Mouse (Mus musculus) inflammation-experienced regulatory T-cells (primary cell): Measurements from ENCODE around the gene Rab34. TPM values are rescaled to one million over a fixed set of nuclear protein-coding genes. Genes with fewer than 3 reads are reported as not detected.

Experiments
- polyA plus RNA-seq, 2 experiments: library from polyadenylated mRNA; unstranded; fragments of 100-300 nt; shearing (Covaris generic); gene quantifications; one replicate each; pipeline ENCODE4 v1.2.1; 2017

Gene Rab34
- polyA plus RNA-seq, result 1 to 10 TPM; 1.6 to 3.9 TPM

GRCm38 (mm10) chr11:78188331-78189233 lies at the start of gene Rab34:
Gene Rab34 (plus strand): TSS chr11:78188430.

GRCm38 (mm10) chr11:78164924-78165760 lies 23.1 kb upstream of the Rab34 start, which contains the start of gene Traf4:
Gene Traf4 (minus strand): TSS chr11:78165589.

GRCm38 (mm10) chr11:78176402-78176862 lies 11.8 kb upstream of the Rab34 start, which contains the start of the genes Nek8 and Tlcd1:
Gene Nek8 (minus strand): TSS chr11:78176675.
Gene Tlcd1 (plus strand): TSS chr11:78176711.

GRCm38 (mm10) chr11:78182961-78183844 lies 5.0 kb upstream of the Rab34 start, which contains the start of gene Rpl23a:
Gene Rpl23a (minus strand): TSS chr11:78183584.

GRCm38 (mm10) chr11:78193113-78193512 lies 4.9 kb downstream of the Rab34 start, which contains the start of gene Proca1:
Gene Proca1 (plus strand): TSS chr11:78193392.

Other genes starting within 250 kb of the Rab34 start
- gene Phf12, start 205.7 kb upstream of the Rab34 start, polyA plus RNA-seq, result 10 to 100 TPM; 39.8 to 49.5 TPM
- gene Dhrs13, start 156.2 kb upstream of the Rab34 start, polyA plus RNA-seq, result 10 to 100 TPM in 1 of 2 experiments, 1 to 10 TPM in 1; 3.5 to 11.3 TPM
- 10 to 100 TPM; 45.2 to 46.9 TPM for gene Flot2, start 150.5 kb upstream of the Rab34 start, polyA plus RNA-seq
- gene Eral1, start 108.0 kb upstream of the Rab34 start, polyA plus RNA-seq, result 10 to 100 TPM; 35.2 to 42.6 TPM
- 10 to 100 TPM; 16.4 to 22.2 TPM for gene Fam222b, start 93.8 kb upstream of the Rab34 start, polyA plus RNA-seq
- 10 to 100 TPM; 37.7 to 41.3 TPM for gene Traf4, start 22.8 kb upstream of the Rab34 start, polyA plus RNA-seq
- 10 to 100 TPM; 10.2 to 10.5 TPM for gene Nek8, start 11.8 kb upstream of the Rab34 start, polyA plus RNA-seq
- 1 to 10 TPM; 3.2 to 3.4 TPM for gene Tlcd1, start 11.7 kb upstream of the Rab34 start, polyA plus RNA-seq
- 1,000 to 10,000 TPM; 1,229 to 1,373 TPM for gene Rpl23a, start 4.8 kb upstream of the Rab34 start, polyA plus RNA-seq
- 1 to 10 TPM in 1 of 2 experiments, under 1 TPM in 1; 0.71 to 3.6 TPM for gene Proca1, start 5.0 kb downstream of the Rab34 start, polyA plus RNA-seq
- 100 to 1,000 TPM in 1 of 2 experiments, 10 to 100 TPM in 1; 85.9 to 108 TPM for gene Sdf2, start 57.3 kb downstream of the Rab34 start, polyA plus RNA-seq
- 10 to 100 TPM; 35.7 to 38.9 TPM for gene Supt6, start 57.6 kb downstream of the Rab34 start, polyA plus RNA-seq
- 10 to 100 TPM; 70.9 to 82.1 TPM for gene 2610507B11Rik, start 73.3 kb downstream of the Rab34 start, polyA plus RNA-seq
- 1 to 10 TPM in 1 of 2 experiments, under 1 TPM in 1; 0.61 to 1.1 TPM for gene BC030499, start 102.4 kb downstream of the Rab34 start, polyA plus RNA-seq
- gene Spag5, start 113.1 kb downstream of the Rab34 start, polyA plus RNA-seq, result 1 to 10 TPM; 1.8 to 2.6 TPM
- gene Aldoc, start 134.5 kb downstream of the Rab34 start, polyA plus RNA-seq, result 10 to 100 TPM in 1 of 2 experiments, 1 to 10 TPM in 1; 4.7 to 11.9 TPM
- gene Pigs, start 140.0 kb downstream of the Rab34 start, polyA plus RNA-seq, result 100 to 1,000 TPM in 1 of 2 experiments, 10 to 100 TPM in 1; 97.8 to 113 TPM
- gene Unc119, start 155.1 kb downstream of the Rab34 start, polyA plus RNA-seq, result 10 to 100 TPM; 58.4 to 82.5 TPM
- gene Foxn1, start 198.1 kb downstream of the Rab34 start, polyA plus RNA-seq, result under 1 TPM; 0.30 to 0.45 TPM
- gene Slc13a2, start 233.8 kb downstream of the Rab34 start, polyA plus RNA-seq, result not detected